Mouse (Mus musculus) CD4-positive, CD25-positive, alpha-beta regulatory T cell, adult 4 months (primary cell): ENCODE measurements around the gene Tle4. TPM values are rescaled to one million over a fixed set of nuclear protein-coding genes. Genes with fewer than 3 reads are reported as not detected.

Experiments
- ATAC-seq: one replicate; pipeline ENCODE4 v1.8.0; 2017
- polyA plus RNA-seq, 2 experiments: library from polyadenylated mRNA; unstranded; fragments of 100-300 nt; shearing (Covaris generic); gene quantifications; one replicate each; pipeline ENCODE4 v1.2.1; 2017

Tle4 gene
- polyA plus RNA-seq, 2 experiments from 2014 or later: 7.8 to 13.6 TPM

DNA sequence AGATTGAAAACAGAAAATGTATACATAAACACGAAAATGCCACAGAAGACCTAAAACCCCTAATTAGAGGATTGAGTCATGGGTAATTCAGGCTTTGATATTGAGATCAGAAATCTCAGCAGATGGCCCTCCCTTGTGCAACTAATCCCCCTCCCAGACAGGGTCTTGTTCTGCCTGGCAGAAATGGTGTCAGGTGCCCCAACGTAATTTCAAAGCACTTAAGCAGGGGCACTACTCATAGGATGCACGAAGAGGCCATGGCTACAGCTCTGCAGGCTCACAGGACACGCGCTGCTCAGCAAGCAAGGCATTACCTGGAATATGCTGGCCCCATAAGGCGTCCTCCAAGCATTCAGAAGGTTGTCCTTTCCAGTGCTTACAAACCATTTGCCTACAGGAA, 146.5 kb downstream of the Tle4 start:
- no peak for ATAC-seq

- peak; percentile 49 for ATAC-seq
Observed at GRCm38 (mm10) chr19:14449738-14450137, 148.1 kb downstream of the Tle4 start.

- ATAC-seq: no peak
Observed at GRCm38 (mm10) chr19:14448586-14448985, 149.3 kb downstream of the Tle4 start.

GRCm38 (mm10) chr19:14447474-14447873, 150.4 kb downstream of the Tle4 start:
- no peak for ATAC-seq

DNA sequence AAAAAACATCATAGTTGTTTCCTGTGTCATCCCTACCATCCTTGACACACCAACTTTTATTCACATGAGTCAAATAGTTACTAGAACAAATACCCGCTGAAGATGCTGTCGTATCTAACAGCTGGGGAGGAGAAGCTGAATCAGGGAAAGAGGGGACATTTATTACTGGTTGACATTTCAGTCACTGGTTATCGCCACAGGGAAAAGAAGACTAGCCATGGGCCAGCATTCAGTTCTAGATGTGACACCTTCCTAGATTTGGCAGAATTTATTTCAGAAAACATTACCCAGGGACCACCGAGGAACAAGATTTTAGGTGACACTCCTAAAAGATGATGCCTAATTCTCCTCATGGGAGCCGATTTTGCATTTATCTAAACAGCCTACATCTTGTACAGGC, 156.0 kb downstream of the Tle4 start:
- no peak for ATAC-seq

DNA sequence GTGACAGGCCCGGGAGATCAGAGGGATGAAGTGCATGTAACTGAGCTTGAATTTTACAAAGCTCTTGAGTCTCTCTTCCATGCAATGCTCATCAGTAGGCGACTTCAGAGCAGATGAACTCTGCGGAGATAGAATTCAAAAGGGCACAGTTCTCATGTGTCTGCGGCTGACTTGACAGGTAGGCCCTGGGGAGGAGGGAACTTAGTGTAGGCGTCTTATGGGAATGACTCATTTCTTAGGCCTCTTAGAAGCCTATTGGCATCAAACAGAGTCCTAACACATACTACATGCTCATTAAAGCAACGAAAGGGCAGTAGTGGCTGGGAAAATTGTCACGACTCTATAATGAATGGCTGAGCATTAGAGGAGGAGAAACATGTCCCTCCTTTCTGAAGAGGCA, 160.6 kb downstream of the Tle4 start:
- ATAC-seq: no peak

GRCm38 (mm10) chr19:14436567-14436966, 161.3 kb downstream of the Tle4 start:
- no peak for ATAC-seq

DNA sequence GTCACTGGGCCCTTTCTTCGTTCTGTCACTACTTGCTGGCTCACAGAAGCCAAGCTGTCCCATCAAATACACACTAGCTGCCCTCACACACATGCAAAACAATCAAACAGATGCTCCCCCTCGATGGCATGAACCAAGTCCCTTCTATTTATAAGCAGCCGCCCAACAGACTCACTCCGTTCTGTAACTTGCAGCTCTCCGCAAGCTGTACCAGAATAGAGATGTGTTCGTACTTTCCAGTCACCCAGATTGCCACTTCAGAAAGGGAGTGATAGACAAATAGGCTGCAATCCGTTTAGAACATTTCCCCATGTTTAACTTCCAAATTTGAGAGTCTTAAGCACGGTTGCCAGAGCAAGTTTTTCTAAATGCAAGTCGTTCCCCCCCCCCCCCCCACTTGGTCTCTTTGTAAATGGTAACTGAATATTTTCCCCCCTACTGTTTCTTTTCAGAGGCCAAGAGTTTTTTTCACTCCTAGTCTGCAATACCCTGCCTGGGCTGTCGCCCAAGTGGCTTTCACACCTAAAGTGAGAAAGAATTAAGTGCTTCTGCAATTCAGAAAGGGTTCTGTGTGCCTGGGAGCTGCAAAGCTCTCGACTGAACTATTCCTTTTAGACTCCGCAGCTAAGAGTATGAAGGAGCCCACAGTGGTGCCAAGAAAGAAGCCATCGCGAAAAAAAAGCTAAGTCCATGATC, 162.0 kb downstream of the Tle4 start:
- no peak for ATAC-seq

DNA sequence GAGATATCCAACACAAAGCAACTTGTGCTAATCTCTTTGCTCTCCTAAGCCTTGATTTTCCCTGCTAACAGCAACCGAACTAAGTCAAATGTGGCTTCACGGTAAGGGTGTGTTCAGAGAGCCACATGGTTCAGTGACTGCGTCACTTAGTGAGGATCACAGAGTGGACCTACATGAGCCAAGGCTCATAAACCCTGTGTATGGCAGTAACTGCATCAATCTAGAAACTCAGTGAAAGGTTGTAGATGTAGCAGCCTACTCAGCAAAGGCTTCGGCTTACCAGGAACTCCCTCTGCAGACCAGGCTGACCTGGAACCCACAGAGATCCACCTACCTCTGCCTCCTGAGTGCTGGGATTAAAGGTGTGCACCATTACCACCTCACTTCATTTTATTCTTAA, 164.0 kb downstream of the Tle4 start:
- ATAC-seq: no peak

- ATAC-seq: no peak
Observed at GRCm38 (mm10) chr19:14432436-14432835, 165.4 kb downstream of the Tle4 start.

- ATAC-seq: no peak
Observed at GRCm38 (mm10) chr19:14426920-14427319, 170.9 kb downstream of the Tle4 start.

DNA sequence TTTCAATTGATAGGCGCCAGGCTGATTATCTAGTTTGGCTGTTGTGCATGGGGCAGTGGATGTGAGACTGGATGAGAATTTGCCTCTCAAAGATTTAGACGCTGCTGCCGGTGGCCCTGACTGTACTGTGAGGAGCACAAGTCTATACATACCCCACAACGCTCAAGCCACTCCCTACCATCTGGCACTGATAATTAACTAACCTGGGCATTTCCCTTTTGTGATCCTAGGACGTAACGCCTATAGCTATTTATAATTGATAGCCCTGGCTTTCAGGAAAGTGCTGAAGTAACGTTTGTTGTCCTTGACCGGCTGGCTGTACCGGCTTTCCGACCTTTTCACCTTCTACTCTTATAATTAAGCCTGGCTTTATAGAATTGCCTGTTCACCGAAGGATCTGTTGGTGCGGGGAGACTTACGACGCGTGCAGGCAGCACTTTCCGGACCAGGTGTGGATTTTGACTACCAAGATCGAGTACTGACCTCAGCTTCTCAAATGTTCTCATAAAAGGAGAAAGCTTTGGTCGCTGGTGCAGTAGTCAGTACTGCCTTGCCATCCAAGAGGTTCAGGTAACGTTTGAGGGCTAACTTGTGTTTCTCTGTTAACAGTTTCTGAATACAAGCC, 171.5 kb downstream of the Tle4 start:
- ATAC-seq: no peak

GRCm38 (mm10) chr19:14425122-14425521, 172.7 kb downstream of the Tle4 start:
- no peak for ATAC-seq

- no peak for ATAC-seq
Observed at GRCm38 (mm10) chr19:14424016-14424964, 173.6 kb downstream of the Tle4 start.

DNA sequence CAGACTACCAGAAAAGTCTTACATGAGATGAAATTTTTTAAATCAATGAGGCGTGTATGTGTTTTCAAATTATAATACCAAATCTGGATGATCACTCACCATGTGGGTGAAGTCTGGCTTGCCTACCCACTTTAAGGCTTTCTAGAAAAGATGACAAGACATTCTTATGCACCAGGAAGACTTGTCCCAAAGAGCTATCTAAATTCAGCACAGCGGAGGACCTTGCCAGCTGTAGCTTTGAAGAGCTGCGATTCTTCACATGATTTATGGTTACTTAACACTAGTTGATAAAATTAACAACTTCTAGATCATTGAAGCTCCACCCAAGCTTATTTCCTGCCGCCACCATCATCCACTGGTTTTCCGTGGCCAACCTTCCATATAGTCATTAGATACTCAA, 176.2 kb downstream of the Tle4 start:
- ATAC-seq: no peak

DNA sequence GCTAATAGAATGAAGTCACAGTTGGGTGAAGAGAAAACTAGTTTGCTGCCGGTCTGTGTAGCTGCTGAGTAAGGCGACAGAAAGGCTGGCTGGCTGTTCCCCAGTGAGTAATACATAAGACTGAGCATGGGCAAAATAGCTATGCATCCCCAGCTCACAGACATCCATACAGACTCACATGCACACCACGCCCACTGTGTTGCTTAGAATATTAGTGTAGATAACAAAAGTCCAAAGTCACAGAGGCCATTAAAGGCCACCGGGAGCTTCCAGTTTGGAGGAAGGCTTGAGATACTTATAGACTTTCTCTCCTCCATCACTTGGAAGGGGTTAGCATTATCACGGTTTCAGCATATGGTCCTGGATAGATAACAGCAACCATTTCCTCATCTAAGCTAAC, 178.0 kb downstream of the Tle4 start:
- ATAC-seq: no peak

GRCm38 (mm10) chr19:14416845-14417244, 181.0 kb downstream of the Tle4 start:
- no peak for ATAC-seq

DNA sequence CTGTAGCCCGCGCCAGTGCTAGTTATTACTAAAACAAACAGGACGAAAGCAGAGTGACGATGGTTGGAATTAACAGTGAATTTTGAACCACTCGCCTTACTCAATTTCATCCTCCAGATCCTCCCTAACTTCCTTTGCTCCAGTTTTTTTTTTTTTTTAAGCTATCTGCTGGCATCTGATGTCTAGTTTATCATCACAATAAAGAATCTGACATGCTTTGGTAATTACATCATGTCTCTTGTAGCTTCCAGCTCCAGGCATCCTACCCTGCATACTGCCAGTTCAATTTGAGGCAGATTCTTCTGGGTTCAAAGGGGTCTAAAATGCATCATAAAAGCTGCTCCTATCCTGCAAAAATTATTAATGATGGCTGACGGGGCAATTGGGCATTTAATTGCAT, 181.9 kb downstream of the Tle4 start:
- ATAC-seq: no peak

GRCm38 (mm10) chr19:14414957-14415356, 182.9 kb downstream of the Tle4 start:
- no peak for ATAC-seq

DNA sequence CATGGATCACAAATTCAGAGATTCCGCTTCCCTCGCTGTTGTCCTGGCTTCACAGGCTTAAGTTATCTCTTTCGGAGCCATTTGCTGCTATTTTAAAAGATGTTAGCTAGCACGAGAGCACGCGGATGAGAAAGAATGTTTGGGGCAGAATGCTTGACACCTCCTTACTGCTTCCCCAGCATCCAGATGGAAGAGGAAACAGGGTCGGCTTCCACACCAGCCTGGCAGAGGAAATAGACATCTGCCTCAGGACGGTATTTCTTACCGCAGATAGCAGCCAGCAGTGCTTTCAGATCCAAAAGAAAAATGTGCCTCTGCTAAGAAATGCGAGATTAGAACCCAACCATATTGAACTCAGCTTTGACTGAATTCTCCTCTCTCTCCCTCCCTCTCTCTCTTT, 191.2 kb downstream of the Tle4 start:
- ATAC-seq: no peak
